Mouse (Mus musculus) cerebellum, adult 2 months (tissue): ENCODE results near the gene Faim. TPM values are rescaled to one million over a fixed set of nuclear protein-coding genes. Genes with fewer than 3 reads are reported as not detected.

ENCODE experiments used
- DNase-seq, 2 experiments: peaks; one replicate each; pipeline ENCODE4 v3.0.0; 2021
- H3K27ac ChIP-seq: fragments of 200-500 bp; 2 replicates; pipeline ENCODE4 v1.5.1; 2012; ENCODE audit warnings: low read length, control low read depth, inconsistent platforms; ENCODE audit not compliant: insufficient read depth
- H3K27me3 ChIP-seq: fragments of 200-500 bp; 2 replicates; pipeline ENCODE4 v1.6.1; 2012; ENCODE audit warnings: inconsistent platforms, mild to moderate bottlenecking, low read length, moderate library complexity; ENCODE audit not compliant: control insufficient read depth, insufficient read depth
- H3K4me1 ChIP-seq: fragments of 200-500 bp; 2 replicates; pipeline ENCODE4 v1.6.1; 2011; ENCODE audit warnings: low read length; ENCODE audit not compliant: control insufficient read depth, insufficient read depth
- H3K4me3 ChIP-seq: fragments of 200-500 bp; replicated peaks from 2 replicates; pipeline ENCODE3; 2011; ENCODE audit warnings: mild to moderate bottlenecking, low read depth, low read length, control low read depth; ENCODE audit not compliant: insufficient read depth
- CTCF ChIP-seq: fragments of 200-500 bp; IDR thresholded peaks from 2 replicates; pipeline ENCODE4 v1.5.1; 2011; ENCODE audit warnings: low read depth, mild to moderate bottlenecking, control low read depth, low read length, moderate library complexity, borderline replicate concordance; ENCODE audit not compliant: insufficient read depth
- POLR2A ChIP-seq: fragments of 200-500 bp; IDR thresholded peaks from 2 replicates; pipeline ENCODE4 v1.6.1; 2011; ENCODE audit warnings: low read length, control low read depth, borderline replicate concordance; ENCODE audit not compliant: insufficient read depth
- WGBS: fragments of 180-500 bp; shearing (Covaris S2); methylation state at CpG from one replicate; pipeline ENCODE4 v1.1.7; 2018; 5-methylcytosine and 5-hydroxymethylcytosine counted together
- polyA plus RNA-seq: library from polyadenylated mRNA; depleted of rRNA; stranded (reverse); fragments of >200 nt; gene quantifications from 2 replicates; pipeline ENCODE4 v1.2.3, GENCODE M21; 2012

Faim gene
- polyA plus RNA-seq, 1 experiment, result 37.7 TPM

DNA sequence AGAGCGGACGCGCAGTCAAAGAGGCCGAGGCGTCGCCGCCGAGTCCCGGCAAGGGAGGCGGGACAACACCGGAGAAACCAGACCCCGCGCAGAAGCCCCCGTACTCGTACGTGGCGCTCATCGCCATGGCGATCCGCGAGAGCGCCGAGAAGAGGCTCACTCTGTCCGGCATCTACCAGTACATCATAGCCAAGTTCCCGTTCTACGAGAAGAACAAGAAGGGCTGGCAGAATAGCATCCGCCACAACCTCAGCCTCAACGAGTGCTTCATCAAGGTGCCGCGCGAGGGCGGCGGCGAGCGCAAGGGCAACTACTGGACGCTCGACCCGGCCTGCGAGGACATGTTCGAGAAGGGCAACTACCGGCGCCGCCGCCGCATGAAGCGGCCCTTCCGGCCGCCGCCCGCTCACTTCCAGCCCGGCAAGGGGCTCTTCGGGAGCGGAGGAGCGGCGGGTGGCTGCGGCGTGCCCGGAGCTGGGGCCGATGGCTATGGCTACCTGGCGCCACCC lies 30.4 kb upstream of the Faim start:
- WGBS, result 1% methylated on average over 59 of the region's 60 CpGs
- H3K27ac ChIP-seq, result no peak overlapping the region

DNA sequence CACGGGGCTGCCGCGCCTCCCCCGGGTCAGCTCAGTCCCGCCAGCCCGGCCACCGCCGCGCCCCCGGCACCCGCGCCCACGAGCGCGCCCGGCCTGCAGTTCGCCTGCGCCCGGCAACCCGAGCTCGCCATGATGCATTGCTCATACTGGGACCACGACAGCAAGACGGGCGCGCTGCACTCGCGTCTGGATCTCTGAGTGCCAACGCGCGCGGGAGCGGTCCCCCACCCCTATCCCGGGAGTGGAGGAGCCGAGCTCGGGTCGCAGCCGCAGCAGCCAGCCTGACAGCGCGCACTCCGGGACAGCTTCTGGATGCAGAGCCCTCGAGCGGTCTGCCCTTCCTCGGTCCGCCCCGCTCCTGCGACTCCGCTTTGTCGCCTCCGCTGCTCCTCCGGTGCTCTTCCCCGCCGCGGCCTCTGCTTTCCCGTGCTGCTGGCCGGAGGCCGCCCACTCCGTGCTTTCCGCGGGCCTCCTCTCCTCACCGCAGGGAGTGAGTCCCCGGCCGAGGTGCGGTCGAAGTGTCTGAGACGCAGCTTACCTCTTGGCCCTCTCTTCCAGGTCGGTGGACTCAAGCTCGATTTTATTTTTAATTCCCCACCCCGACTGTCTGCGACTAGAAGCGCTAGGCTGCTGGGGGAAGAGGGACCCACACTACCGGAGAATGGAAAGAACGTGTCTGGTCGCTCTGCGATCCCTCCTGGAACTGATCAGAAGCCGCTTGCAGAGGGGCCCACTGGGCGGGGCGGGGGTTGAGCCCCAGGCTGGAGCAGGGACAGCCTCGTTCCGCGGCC lies 29.4 kb upstream of the Faim start:
- no peak overlapping the region for H3K27ac ChIP-seq
- no peaks in the 10 kb centered on the region for H3K4me1 ChIP-seq
- WGBS, result 1% methylated on average over 77 of the region's 80 CpGs
- H3K4me3 ChIP-seq, result no peak overlapping the region
- DNase-seq, result peak in 1 of 2 experiments; percentile 58
- H3K27me3 ChIP-seq, result peaks cover 30% of the 10 kb centered on the region; the same call in 1 of the 2 replicates
- TF ChIP-seq POLR2A (no peak), CTCF (no peak)

More for the DNA sequence above, 30.4 kb upstream of the Faim start:
- H3K4me1 ChIP-seq, result no peaks in the 10 kb centered on the region
- TF ChIP-seq POLR2A (no peak), CTCF (no peak)
- DNase-seq, result peak in 1 of 2 experiments; percentile 42
- peak overlapping the region; percentile 25 for H3K4me3 ChIP-seq
- peaks cover 30% of the 10 kb centered on the region; the same call in 1 of the 2 replicates for H3K27me3 ChIP-seq

- no peak overlapping the region for H3K4me3 ChIP-seq
- no peak overlapping the region for H3K27ac ChIP-seq
- H3K4me1 ChIP-seq, result no peaks in the 10 kb centered on the region
- peak in 1 of 2 experiments; percentile 39 for DNase-seq
- 6% methylated on average over 23 of the region's 23 CpGs for WGBS
- TF ChIP-seq POLR2A (no peak), CTCF (no peak)
- H3K27me3 ChIP-seq, result peaks cover 35% of the 10 kb centered on the region; the same call in 1 of the 2 replicates
Measured at GRCm38 (mm10) chr9:98957751-98958351, 28.3 kb upstream of the Faim start.

GRCm38 (mm10) chr9:98958628-98959027 lies 27.5 kb upstream of the Faim start:
- H3K4me3 ChIP-seq, result no peak overlapping the region
- 10% methylated on average over 6 of the region's 6 CpGs for WGBS
- H3K27me3 ChIP-seq, result peaks cover 36% of the 10 kb centered on the region; the same call in 1 of the 2 replicates

GRCm38 (mm10) chr9:98959851-98960250 lies 26.3 kb upstream of the Faim start:
- Histone ChIP-seq H3K4me1 (no peaks in the 10 kb centered on the region), H3K27me3 (peaks cover 40% of the 10 kb centered on the region; the same call in 1 of the 2 replicates), H3K4me3 (no peak overlapping the region), H3K27ac (no peak overlapping the region)
- WGBS, result 39% methylated on average over 3 of the region's 3 CpGs
- no peak for DNase-seq
- TF ChIP-seq POLR2A (no peak), CTCF (no peak)

More at GRCm38 (mm10) chr9:98958628-98959027, 27.5 kb upstream of the Faim start:
- Histone ChIP-seq H3K4me1 (no peaks in the 10 kb centered on the region), H3K27ac (no peak overlapping the region)
- DNase-seq, result no peak
- TF ChIP-seq POLR2A (no peak), CTCF (no peak)

- no peak for DNase-seq
- 16% methylated on average over 5 of the region's 5 CpGs for WGBS
Measured at GRCm38 (mm10) chr9:98960348-98960747, 25.8 kb upstream of the Faim start.

GRCm38 (mm10) chr9:98961591-98962477 lies 24.3 kb upstream of the Faim start:
- TF ChIP-seq CTCF (no peak), POLR2A (no peak)
- Histone ChIP-seq H3K27ac (no peak overlapping the region), H3K4me1 (no peaks in the 10 kb centered on the region), H3K27me3 (peaks cover 28% of the 10 kb centered on the region; the same call in 1 of the 2 replicates), H3K4me3 (no peak overlapping the region)
- no peak for DNase-seq
- 15% methylated on average over 22 of the region's 22 CpGs for WGBS

More at GRCm38 (mm10) chr9:98960348-98960747, 25.8 kb upstream of the Faim start:
- Histone ChIP-seq H3K27me3 (peaks cover 38% of the 10 kb centered on the region; the same call in 1 of the 2 replicates), H3K4me3 (no peak overlapping the region), H3K27ac (no peak overlapping the region), H3K4me1 (no peaks in the 10 kb centered on the region)
- TF ChIP-seq CTCF (no peak), POLR2A (no peak)
